Mouse (Mus musculus) hindbrain, embryonic 13.5 days (tissue): ENCODE data around the gene Nup214. TPM values are rescaled to one million over a fixed set of nuclear protein-coding genes. Genes with fewer than 3 reads are reported as not detected.
"Not testable (repeated sequence)": the region's sequence is repeated elsewhere in the genome, so short reads cannot be mapped to it uniquely, and the experiment has no call there.

ENCODE experiments used
- ATAC-seq: fragments of 200-750 bp; cut with Nextera tagmentation; 2 replicates; pipeline ENCODE4 v1.8.0; 2017; ENCODE audit warnings: moderate TSS enrichment; ENCODE audit not compliant: low FRiP score
- H3K27ac ChIP-seq: fragments of 300-500 bp; sonication (generic); 2 replicates; pipeline ENCODE4 v1.5.1; 2015; ENCODE audit warnings: inconsistent platforms, mild to moderate bottlenecking, moderate library complexity
- H3K27me3 ChIP-seq: fragments of 300-500 bp; sonication (generic); 2 replicates; pipeline ENCODE4 v1.6.1; 2015; ENCODE audit warnings: mild to moderate bottlenecking, inconsistent platforms
- H3K36me3 ChIP-seq: fragments of 300-500 bp; sonication (generic); 2 replicates; pipeline ENCODE4 v1.6.1; 2015; ENCODE audit warnings: mild to moderate bottlenecking, inconsistent platforms
- H3K4me1 ChIP-seq: fragments of 300-500 bp; sonication (generic); replicated peaks from 2 replicates; pipeline ENCODE4 v1.6.1; 2015; ENCODE audit warnings: inconsistent platforms
- H3K4me2 ChIP-seq: fragments of 300-500 bp; sonication (generic); 2 replicates; pipeline ENCODE4 v1.6.1; 2015; ENCODE audit warnings: inconsistent platforms, mild to moderate bottlenecking, moderate library complexity
- H3K4me3 ChIP-seq: fragments of 300-500 bp; sonication (generic); 2 replicates; pipeline ENCODE4 v1.5.1; 2015; ENCODE audit warnings: mild to moderate bottlenecking, inconsistent platforms
- H3K9ac ChIP-seq: fragments of 300-500 bp; sonication (generic); 2 replicates; pipeline ENCODE4 v1.6.1; 2015; ENCODE audit warnings: mild to moderate bottlenecking, inconsistent platforms
- H3K9me3 ChIP-seq: fragments of 300-500 bp; sonication (generic); 2 replicates; pipeline ENCODE4 v1.6.1; 2016; ENCODE audit warnings: inconsistent platforms
- WGBS: fragments of 180-500 bp; shearing (Covaris S2); methylation state at CpG from one replicate; pipeline ENCODE4 v1.1.7; 2015; 5-methylcytosine and 5-hydroxymethylcytosine counted together
- polyA plus RNA-seq: library from polyadenylated mRNA; unstranded; fragments of >200 nt; fragmentation: Nextera tagmentation; extraction: Ambion mirVana; gene quantifications from 2 replicates; pipeline ENCODE4 v1.2.1, GENCODE M21; 2015

Nup214 gene
- polyA plus RNA-seq, 1 experiment from 2014 or later: 83.5 TPM

DNA sequence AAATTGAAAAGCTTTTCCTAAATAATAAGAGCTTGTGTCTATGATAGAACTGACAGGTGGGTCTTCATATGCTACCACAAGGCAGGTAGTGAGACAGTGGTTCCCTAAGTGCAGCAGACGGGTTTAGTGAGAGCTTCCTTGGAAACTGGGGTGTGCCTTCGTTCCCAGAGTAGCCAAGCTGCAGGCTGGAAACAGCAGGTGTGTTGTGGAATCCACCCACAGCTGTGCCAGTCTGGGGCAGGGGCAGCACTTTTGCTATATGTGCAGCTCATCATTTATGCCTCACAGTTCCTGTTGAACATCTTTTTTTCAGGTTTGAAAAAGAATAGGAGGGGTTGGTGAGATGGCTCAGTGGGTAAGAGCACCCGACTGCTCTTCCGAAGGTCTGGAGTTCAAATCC, 50.1 kb downstream of the Nup214 start:
- H3K27ac ChIP-seq: no peak overlapping the region
- H3K36me3 ChIP-seq: peaks cover 89% of the 10 kb centered on the region
- no peak overlapping the region for H3K4me2 ChIP-seq
- 97% methylated on average over 4 of the region's 4 CpGs for WGBS
- no peaks in the 10 kb centered on the region for H3K27me3 ChIP-seq
- H3K4me3 ChIP-seq: no peak overlapping the region
- ATAC-seq: no peak
- no peaks in the 10 kb centered on the region for H3K9me3 ChIP-seq
- no peak overlapping the region for H3K9ac ChIP-seq
- no peaks in the 10 kb centered on the region for H3K4me1 ChIP-seq

DNA sequence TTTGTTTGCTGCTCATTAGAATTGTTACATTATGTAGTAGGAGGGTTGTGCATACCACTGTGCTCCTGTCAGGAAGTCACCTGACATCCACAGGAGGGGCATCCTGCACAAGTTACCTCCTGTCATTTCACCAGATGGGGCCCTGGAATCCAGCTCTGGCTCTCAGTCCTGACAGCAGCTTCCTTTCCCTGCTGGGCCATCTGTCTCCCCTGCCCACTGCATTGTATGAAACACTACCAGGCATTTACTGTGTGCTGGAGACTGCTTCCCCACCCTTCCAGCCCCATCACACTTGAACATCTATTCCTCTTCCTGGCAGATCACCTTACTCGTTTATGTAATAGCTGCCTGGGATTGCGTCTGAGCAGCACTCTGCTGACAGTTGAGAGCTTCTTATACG, 55.4 kb downstream of the Nup214 start:
- Histone ChIP-seq H3K27me3 (no peaks in the 10 kb centered on the region), H3K9me3 (no peaks in the 10 kb centered on the region), H3K36me3 (peaks cover 91% of the 10 kb centered on the region), H3K27ac (no peak overlapping the region), H3K9ac (no peak overlapping the region), H3K4me3 (no peak overlapping the region), H3K4me1 (no peaks in the 10 kb centered on the region), H3K4me2 (no peak overlapping the region)
- no peak for ATAC-seq
- 86% methylated on average over 3 of the region's 3 CpGs for WGBS

DNA sequence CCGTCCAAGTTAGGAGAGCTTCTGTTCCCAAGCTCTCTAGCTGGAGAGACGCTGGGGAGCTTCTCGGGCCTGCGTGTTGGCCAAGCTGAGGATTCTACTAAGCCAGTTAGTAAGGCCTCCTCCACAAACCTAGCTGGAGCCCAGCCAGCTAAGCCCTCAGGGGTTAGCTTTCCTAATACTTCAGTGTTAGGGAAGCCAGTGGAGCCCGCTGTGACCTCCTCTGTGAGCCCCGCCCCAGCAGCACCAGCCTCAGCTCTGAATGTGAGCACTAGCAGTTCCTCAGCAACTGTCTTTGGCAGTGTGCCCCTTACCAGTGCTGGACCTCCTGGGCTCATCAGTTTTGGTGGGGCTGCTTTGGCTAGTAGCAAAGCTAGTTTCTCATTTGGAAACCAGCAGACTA, 59.2 kb downstream of the Nup214 start:
- Histone ChIP-seq H3K36me3 (peaks cover 90% of the 10 kb centered on the region), H3K4me1 (no peaks in the 10 kb centered on the region), H3K27ac (no peak overlapping the region), H3K27me3 (no peaks in the 10 kb centered on the region), H3K4me3 (no peak overlapping the region), H3K9ac (no peak overlapping the region), H3K9me3 (no peaks in the 10 kb centered on the region), H3K4me2 (no peak overlapping the region)
- ATAC-seq: no peak
- 89% methylated on average over 6 of the region's 6 CpGs for WGBS

DNA sequence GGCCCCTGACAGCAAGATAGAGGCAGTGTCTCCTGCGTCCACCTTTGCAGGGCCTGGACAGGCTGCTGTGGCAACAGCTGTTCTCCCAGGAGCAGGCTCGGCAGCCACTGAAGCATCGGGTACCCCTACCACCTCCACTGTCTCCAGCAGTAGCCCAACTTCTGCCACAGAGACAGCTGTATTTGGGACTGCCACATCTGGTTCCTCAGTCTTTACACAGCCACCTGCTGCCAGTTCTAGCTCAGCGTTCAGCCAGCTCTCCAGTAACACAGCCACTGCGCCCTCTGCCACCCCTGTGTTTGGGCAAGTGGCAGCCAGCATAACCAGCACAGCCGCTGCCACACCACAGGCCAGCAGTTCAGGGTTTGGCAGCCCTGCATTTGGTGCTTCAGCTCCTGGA, 60.0 kb downstream of the Nup214 start:
- H3K4me3 ChIP-seq: no peak overlapping the region
- no peak overlapping the region for H3K4me2 ChIP-seq
- H3K27ac ChIP-seq: no peak overlapping the region
- 93% methylated on average over 6 of the region's 6 CpGs for WGBS
- no peaks in the 10 kb centered on the region for H3K27me3 ChIP-seq
- ATAC-seq: no peak
- no peaks in the 10 kb centered on the region for H3K9me3 ChIP-seq
- no peak overlapping the region for H3K9ac ChIP-seq
- H3K36me3 ChIP-seq: peaks cover 92% of the 10 kb centered on the region
- H3K4me1 ChIP-seq: no peaks in the 10 kb centered on the region

DNA sequence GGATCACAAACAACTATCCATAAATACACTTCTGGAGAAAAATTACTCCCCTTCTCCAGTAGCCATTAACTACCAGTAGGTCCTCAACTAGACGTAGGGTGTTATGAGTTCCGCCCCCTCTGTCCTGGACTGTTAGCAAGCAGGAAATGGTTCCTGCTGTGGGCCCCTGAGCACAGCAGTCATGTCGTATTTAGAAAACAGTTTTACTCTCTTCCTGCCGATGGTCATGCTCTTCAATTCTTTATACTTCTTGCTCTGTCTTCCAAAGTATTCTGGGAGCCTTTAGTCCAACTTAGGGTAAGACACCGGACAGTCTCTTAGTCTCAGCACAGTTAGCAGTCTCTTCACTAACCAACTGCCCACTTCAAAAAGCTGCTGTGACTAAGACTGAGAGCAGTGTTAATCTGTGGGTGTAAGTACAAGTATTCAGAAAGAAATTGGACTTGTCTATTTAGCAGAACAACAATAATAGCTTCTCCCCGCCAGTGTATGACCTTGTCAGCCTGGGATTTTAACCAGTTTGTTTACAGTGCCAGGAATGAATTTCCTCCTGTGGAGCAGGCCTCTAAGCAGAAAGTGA, 63.1 kb downstream of the Nup214 start:
- Histone ChIP-seq H3K4me3 (no peak overlapping the region), H3K27me3 (no peaks in the 10 kb centered on the region), H3K4me2 (no peak overlapping the region), H3K9ac (no peak overlapping the region), H3K9me3 (no peaks in the 10 kb centered on the region), H3K36me3 (peaks cover 95% of the 10 kb centered on the region), H3K4me1 (no peaks in the 10 kb centered on the region), H3K27ac (no peak overlapping the region)
- 83% methylated on average over 6 of the region's 6 CpGs for WGBS
- no peak for ATAC-seq

DNA sequence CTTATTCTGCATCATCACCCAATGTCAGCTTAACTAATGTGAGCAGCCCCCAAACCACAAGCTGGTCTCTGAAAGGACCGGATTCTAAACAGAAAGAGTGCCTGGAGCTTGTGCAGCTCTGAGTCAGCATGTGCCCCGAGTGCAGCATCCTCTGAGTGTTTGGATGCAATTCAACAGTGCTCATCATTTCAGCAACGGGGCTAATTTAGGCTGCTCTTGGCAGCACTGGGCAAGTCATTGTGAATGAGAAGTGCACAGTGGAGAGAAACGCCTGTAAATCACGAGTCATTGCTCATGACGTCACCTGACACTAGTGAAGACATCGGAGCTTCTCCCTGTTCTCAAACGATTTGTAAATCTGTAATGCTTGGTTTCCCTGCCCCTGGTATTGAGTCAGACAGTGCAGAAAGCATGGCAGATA, 64.4 kb downstream of the Nup214 start:
- 87% methylated on average over 8 of the region's 8 CpGs for WGBS
- Histone ChIP-seq H3K36me3 (peaks cover 92% of the 10 kb centered on the region), H3K27me3 (no peaks in the 10 kb centered on the region), H3K4me3 (no peak overlapping the region), H3K27ac (no peak overlapping the region), H3K9me3 (no peaks in the 10 kb centered on the region), H3K9ac (no peak overlapping the region), H3K4me1 (no peaks in the 10 kb centered on the region), H3K4me2 (no peak overlapping the region)
- ATAC-seq: no peak

DNA sequence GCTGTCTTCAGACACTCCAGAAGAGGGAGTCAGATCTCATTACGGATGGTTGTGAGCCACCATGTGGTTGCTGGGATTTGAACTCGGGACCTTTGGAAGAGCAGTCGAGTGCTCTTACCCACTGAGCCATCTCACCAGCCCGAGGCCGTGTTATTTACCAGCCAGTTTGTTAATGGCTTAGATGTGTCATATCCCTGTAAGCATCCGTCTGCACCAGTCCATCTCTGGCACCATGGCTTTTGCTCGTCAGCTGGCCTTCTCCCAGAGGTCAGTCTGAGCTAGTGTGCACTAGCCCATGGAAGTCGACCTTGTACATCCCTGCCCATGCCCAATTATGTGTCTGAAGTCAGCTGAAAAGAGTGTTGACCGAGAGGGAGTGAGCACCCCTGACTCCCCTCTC, 66.4 kb downstream of the Nup214 start:
- H3K9ac ChIP-seq, H3K4me2 ChIP-seq, H3K27me3 ChIP-seq, H3K9me3 ChIP-seq, ATAC-seq, H3K4me1 ChIP-seq, H3K4me3 ChIP-seq, H3K27ac ChIP-seq: not testable (repeated sequence)
- H3K36me3 ChIP-seq: peaks cover 88% of the 10 kb centered on the region
- WGBS: 93% methylated on average over 9 of the region's 9 CpGs

DNA sequence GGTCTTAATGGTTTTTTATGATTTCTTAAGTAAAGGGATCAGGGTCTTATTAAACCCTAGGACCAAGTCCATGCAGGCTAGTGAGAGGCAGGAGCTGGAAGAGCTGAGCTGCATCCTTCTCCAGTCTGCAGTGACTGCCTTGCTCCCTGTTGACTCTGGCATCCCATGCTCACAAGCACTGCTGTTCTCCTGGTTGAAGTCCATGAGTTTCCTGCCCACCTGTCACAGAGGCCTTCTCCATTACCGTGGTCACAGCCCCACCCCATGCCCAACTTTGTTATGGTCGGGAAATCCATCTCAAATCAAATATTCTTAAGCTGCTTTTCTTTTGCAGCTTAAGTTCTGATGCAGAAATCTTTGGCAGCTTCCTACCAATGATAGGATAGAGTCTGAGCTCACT, 66.9 kb downstream of the Nup214 start:
- ATAC-seq: no peak

DNA sequence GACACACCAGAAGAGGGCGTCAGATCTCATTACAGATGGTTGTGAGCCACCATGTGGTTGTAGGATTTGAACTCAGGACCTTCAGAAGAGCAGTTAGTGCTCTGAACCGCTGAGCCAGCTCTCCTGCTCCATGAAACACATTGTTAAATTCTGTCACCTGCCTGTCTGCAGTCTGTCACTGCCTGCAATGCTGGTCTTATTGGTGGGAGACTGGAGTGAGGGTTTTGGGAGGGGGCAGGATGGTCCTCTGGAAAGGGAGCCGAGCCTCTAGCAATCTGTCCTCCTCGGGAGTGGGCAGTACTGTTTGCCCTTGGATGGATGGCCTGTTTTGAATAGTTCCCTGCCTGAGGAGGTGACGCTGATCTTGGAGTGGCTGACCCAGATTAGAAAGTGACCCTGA, 69.6 kb downstream of the Nup214 start:
- Histone ChIP-seq H3K4me2 (no peak overlapping the region), H3K4me3 (no peak overlapping the region), H3K9ac (no peak overlapping the region), H3K27ac (no peak overlapping the region), H3K36me3 (peaks cover 88% of the 10 kb centered on the region), H3K9me3 (no peaks in the 10 kb centered on the region), H3K27me3 (no peaks in the 10 kb centered on the region), H3K4me1 (no peaks in the 10 kb centered on the region)
- no peak for ATAC-seq
- 77% methylated on average over 5 of the region's 5 CpGs for WGBS

More for the DNA sequence above, 66.9 kb downstream of the Nup214 start:
- no peaks in the 10 kb centered on the region for H3K27me3 ChIP-seq
- H3K9ac ChIP-seq: no peak overlapping the region
- H3K9me3 ChIP-seq: no peaks in the 10 kb centered on the region
- 95% methylated on average over 2 of the region's 2 CpGs for WGBS
- no peaks in the 10 kb centered on the region for H3K4me1 ChIP-seq
- no peak overlapping the region for H3K27ac ChIP-seq
- no peak overlapping the region for H3K4me2 ChIP-seq
- H3K4me3 ChIP-seq: no peak overlapping the region
- peaks cover 89% of the 10 kb centered on the region for H3K36me3 ChIP-seq

DNA sequence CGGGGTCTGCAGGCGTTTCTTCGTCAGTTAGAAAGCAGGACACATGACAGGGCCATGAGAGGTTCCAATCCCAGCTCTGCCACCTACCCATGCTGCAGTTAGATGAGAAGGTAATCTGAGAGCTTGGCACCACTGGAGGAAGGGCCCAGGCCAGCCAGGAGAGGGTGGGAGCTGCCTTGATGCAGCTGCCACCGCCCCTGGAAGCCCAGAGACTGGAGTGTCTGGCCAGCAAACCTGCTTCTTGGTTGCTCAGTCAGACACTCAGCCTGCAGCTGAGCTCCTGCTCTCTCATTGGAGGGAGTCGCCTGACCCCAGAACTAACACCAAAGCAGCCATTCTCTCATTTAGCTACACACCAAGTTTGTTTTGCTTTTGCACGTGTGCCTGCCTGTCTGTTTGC, 71.1 kb downstream of the Nup214 start:
- Histone ChIP-seq H3K27me3 (no peaks in the 10 kb centered on the region), H3K4me2 (no peak overlapping the region), H3K9me3 (no peaks in the 10 kb centered on the region), H3K9ac (no peak overlapping the region), H3K36me3 (peaks cover 88% of the 10 kb centered on the region), H3K4me3 (no peak overlapping the region), H3K4me1 (no peaks in the 10 kb centered on the region), H3K27ac (no peak overlapping the region)
- no peak for ATAC-seq
- WGBS: 91% methylated on average over 6 of the region's 6 CpGs

DNA sequence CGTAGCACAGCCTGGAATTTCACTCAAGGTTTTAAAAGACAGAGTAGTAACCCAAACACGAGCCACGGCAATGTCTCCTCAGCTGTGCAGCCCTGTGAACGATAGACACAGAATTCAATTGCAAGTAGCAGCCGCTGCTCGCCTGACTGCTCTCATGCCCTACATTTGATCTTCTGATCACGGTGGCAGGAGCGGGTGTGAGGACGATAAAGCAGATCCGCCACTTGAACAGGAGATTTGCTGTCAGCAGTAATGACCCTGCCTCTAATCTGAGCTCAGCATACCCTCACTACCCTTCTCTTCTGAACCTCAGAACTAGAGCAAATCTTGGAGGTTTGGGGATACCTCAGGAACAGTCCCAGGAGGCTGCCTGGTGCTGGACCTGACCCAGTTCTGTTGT, 71.8 kb downstream of the Nup214 start:
- H3K9me3 ChIP-seq: no peaks in the 10 kb centered on the region
- 93% methylated on average over 10 of the region's 10 CpGs for WGBS
- no peak overlapping the region for H3K9ac ChIP-seq
- H3K4me2 ChIP-seq: no peak overlapping the region
- no peaks in the 10 kb centered on the region for H3K4me1 ChIP-seq
- H3K36me3 ChIP-seq: peaks cover 89% of the 10 kb centered on the region
- no peak for ATAC-seq
- no peak overlapping the region for H3K4me3 ChIP-seq
- no peaks in the 10 kb centered on the region for H3K27me3 ChIP-seq
- no peak overlapping the region for H3K27ac ChIP-seq

DNA sequence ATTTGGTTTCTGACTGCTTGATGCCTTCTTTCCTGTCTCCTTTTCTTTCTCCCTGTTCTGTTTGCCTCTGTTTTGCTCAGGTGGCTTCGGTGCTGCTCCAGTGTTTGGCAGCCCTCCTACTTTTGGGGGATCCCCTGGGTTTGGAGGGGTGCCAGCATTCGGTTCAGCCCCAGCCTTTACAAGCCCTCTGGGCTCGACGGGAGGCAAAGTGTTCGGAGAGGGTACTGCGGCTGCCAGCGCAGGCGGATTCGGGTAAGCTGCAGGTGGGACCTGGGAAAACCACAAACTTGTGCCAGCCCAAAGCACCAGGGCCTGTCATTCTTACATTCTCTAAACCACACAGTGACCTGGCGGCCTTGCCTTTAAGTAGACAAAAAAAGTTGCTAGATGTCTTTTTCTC, 73.1 kb downstream of the Nup214 start:
- Histone ChIP-seq H3K4me3 (no peak overlapping the region), H3K36me3 (peaks cover 89% of the 10 kb centered on the region)

DNA sequence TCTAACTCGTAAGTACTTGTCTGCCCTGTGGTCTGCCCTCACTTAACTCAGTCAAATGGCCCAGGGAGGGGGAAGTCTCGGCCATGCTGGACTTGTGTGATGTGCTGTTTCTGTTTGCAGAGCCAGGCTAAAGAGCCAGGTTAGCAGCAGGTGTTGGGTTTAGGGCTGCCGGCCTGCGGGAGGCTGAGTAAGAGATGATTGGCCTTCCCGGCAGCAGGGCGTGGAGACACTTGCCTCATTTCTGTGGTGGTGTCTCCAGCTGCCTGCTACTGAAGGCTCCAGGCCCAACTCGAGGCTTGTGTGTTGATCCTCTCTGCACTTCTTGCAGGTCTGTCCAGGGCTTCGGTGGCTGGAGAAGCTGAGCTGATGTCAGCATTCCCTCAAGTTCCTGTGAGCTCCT, 77.6 kb downstream of the Nup214 start:
- ATAC-seq: no peak
- no peaks in the 10 kb centered on the region for H3K4me1 ChIP-seq
- peaks cover 2% of the 10 kb centered on the region; the same call in 1 of the 2 replicates for H3K27me3 ChIP-seq
- H3K27ac ChIP-seq: no peak overlapping the region
- H3K4me2 ChIP-seq: no peak overlapping the region
- H3K4me3 ChIP-seq: no peak overlapping the region
- no peak overlapping the region for H3K9ac ChIP-seq
- H3K36me3 ChIP-seq: peaks cover 66% of the 10 kb centered on the region
- no peaks in the 10 kb centered on the region for H3K9me3 ChIP-seq
- 87% methylated on average over 8 of the region's 8 CpGs for WGBS

More for the DNA sequence above, 73.1 kb downstream of the Nup214 start:
- H3K9me3 ChIP-seq: no peaks in the 10 kb centered on the region
- H3K27ac ChIP-seq: no peak overlapping the region
- 90% methylated on average over 10 of the region's 10 CpGs for WGBS
- no peaks in the 10 kb centered on the region for H3K27me3 ChIP-seq
- H3K9ac ChIP-seq: no peak overlapping the region
- no peak for ATAC-seq
- H3K4me1 ChIP-seq: no peaks in the 10 kb centered on the region
- no peak overlapping the region for H3K4me2 ChIP-seq
